Mouse (Mus musculus): ENCODE results near the gene Dtx3. TPM values are rescaled to one million over a fixed set of nuclear protein-coding genes. Genes with fewer than 3 reads are reported as not detected.

Dtx3 gene
- polyA plus RNA-seq, 1 experiment from 2014 or later = 129 TPM

GRCm38 (mm10) chr10:127143228-127143627 lies 52.3 kb downstream of the Dtx3 start:
- Histone ChIP-seq H3K27ac (no peak overlapping the region), H3K36me3 (no peaks in the 10 kb centered on the region), H3K4me1 (peaks cover 5% of the 10 kb centered on the region; the same call in 1 of the 2 replicates), H3K4me3 (replicated peaks) (no peak overlapping the region), H3K9me3 (replicated peaks) (no peaks in the 10 kb centered on the region), H3K4me2 (no peak overlapping the region), H3K27me3 (no peaks in the 10 kb centered on the region), H3K9ac (no peak overlapping the region)
- 84% methylated on average over 8 of the region's 8 CpGs for WGBS
- ATAC-seq (replicated peaks; ENCODE audit: low FRiP score) = no peak

- H3K4me2 ChIP-seq = no peak overlapping the region
- H3K4me1 ChIP-seq = no peaks in the 10 kb centered on the region
- H3K27ac ChIP-seq = no peak overlapping the region
- H3K4me3 ChIP-seq (replicated peaks) = no peak overlapping the region
- no peaks in the 10 kb centered on the region for H3K27me3 ChIP-seq
- no peak for ATAC-seq (replicated peaks; ENCODE audit: low FRiP score)
- H3K9me3 ChIP-seq (replicated peaks) = no peaks in the 10 kb centered on the region
- 59% methylated on average over 8 of the region's 8 CpGs for WGBS
- no peak overlapping the region for H3K9ac ChIP-seq
- H3K36me3 ChIP-seq = no peaks in the 10 kb centered on the region
These were observed 54.0 kb downstream of the Dtx3 start for GRCm38 (mm10) chr10:127141500-127141899.

- ATAC-seq (replicated peaks; ENCODE audit: low FRiP score) = no peak
- no peaks in the 10 kb centered on the region for H3K36me3 ChIP-seq
- H3K4me2 ChIP-seq = no peak overlapping the region
- no peaks in the 10 kb centered on the region for H3K27me3 ChIP-seq
- WGBS = 75% methylated on average over 11 of the region's 11 CpGs
- H3K4me3 ChIP-seq (replicated peaks) = no peak overlapping the region
- no peak overlapping the region for H3K9ac ChIP-seq
- no peak overlapping the region for H3K27ac ChIP-seq
- H3K9me3 ChIP-seq (replicated peaks) = no peaks in the 10 kb centered on the region
- H3K4me1 ChIP-seq = no peaks in the 10 kb centered on the region
These were observed 54.6 kb downstream of the Dtx3 start for GRCm38 (mm10) chr10:127140971-127141370.

Other genes starting within 250 kb of the Dtx3 start
- gene Ctdsp2, start 217.0 kb downstream of the Dtx3 start, polyA plus RNA-seq (2015; fragmentation: Nextera tagmentation; extraction: Ambion mirVana) = 67.5 and 73.2 TPM in 2 replicates
- 0.10 and 0.36 TPM in 2 replicates for gene Avil, start 195.0 kb downstream of the Dtx3 start, polyA plus RNA-seq (2015; fragmentation: Nextera tagmentation; extraction: Ambion mirVana)
- gene Tsfm, start 164.9 kb downstream of the Dtx3 start, polyA plus RNA-seq (2015; fragmentation: Nextera tagmentation; extraction: Ambion mirVana) = 96.4 and 99.7 TPM in 2 replicates
- 59.4 and 67.4 TPM in 2 replicates for gene Mettl1, start 154.3 kb downstream of the Dtx3 start, polyA plus RNA-seq (2015; fragmentation: Nextera tagmentation; extraction: Ambion mirVana)
- 0.93 and 1.00 TPM in 2 replicates for gene Eef1akmt3, start 154.2 kb downstream of the Dtx3 start, polyA plus RNA-seq (2015; fragmentation: Nextera tagmentation; extraction: Ambion mirVana)
- 9.9 and 12.3 TPM in 2 replicates for gene Cyp27b1, start 147.5 kb downstream of the Dtx3 start, polyA plus RNA-seq (2015; fragmentation: Nextera tagmentation; extraction: Ambion mirVana)
- gene March9, start 135.5 kb downstream of the Dtx3 start, polyA plus RNA-seq (2015; fragmentation: Nextera tagmentation; extraction: Ambion mirVana) = 1.1 and 1.4 TPM in 2 replicates
- 1,852 and 1,884 TPM in 2 replicates for gene Cdk4, start 132.2 kb downstream of the Dtx3 start, polyA plus RNA-seq (2015; fragmentation: Nextera tagmentation; extraction: Ambion mirVana)
- 185 and 189 TPM in 2 replicates for gene Tspan31, start 125.5 kb downstream of the Dtx3 start, polyA plus RNA-seq (2015; fragmentation: Nextera tagmentation; extraction: Ambion mirVana)
- gene Agap2, start 120.4 kb downstream of the Dtx3 start, polyA plus RNA-seq (2015; fragmentation: Nextera tagmentation; extraction: Ambion mirVana) = 0.04 and 0.42 TPM in 2 replicates
- 88.1 and 94.0 TPM in 2 replicates for gene Os9, start 74.6 kb downstream of the Dtx3 start, polyA plus RNA-seq (2015; fragmentation: Nextera tagmentation; extraction: Ambion mirVana)
- 7.5 and 7.7 TPM in 2 replicates for gene B4galnt1, start 30.5 kb downstream of the Dtx3 start, polyA plus RNA-seq (2015; fragmentation: Nextera tagmentation; extraction: Ambion mirVana)
- 3.1 and 3.3 TPM in 2 replicates for gene Slc26a10, start 15.1 kb downstream of the Dtx3 start, polyA plus RNA-seq (2015; fragmentation: Nextera tagmentation; extraction: Ambion mirVana)
- 40.6 and 52.6 TPM in 2 replicates for gene Arhgef25, start 5.6 kb downstream of the Dtx3 start, polyA plus RNA-seq (2015; fragmentation: Nextera tagmentation; extraction: Ambion mirVana)
- 41.1 and 43.5 TPM in 2 replicates for gene Pip4k2c, start 15.9 kb upstream of the Dtx3 start, polyA plus RNA-seq (2015; fragmentation: Nextera tagmentation; extraction: Ambion mirVana)
- gene Kif5a, start 67.6 kb upstream of the Dtx3 start, polyA plus RNA-seq (2015; fragmentation: Nextera tagmentation; extraction: Ambion mirVana) = 1.1 and 1.9 TPM in 2 replicates
- gene Dctn2, start 70.6 kb upstream of the Dtx3 start, polyA plus RNA-seq (2015; fragmentation: Nextera tagmentation; extraction: Ambion mirVana) = 169 and 189 TPM in 2 replicates
- 15.9 and 16.1 TPM in 2 replicates for gene Mbd6, start 93.3 kb upstream of the Dtx3 start, polyA plus RNA-seq (2015; fragmentation: Nextera tagmentation; extraction: Ambion mirVana)
- gene Mars, start 116.1 kb upstream of the Dtx3 start, polyA plus RNA-seq (2015; fragmentation: Nextera tagmentation; extraction: Ambion mirVana) = 120 and 127 TPM in 2 replicates
- gene Arhgap9, start 126.2 kb upstream of the Dtx3 start, polyA plus RNA-seq (2015; fragmentation: Nextera tagmentation; extraction: Ambion mirVana) = 3.1 and 3.3 TPM in 2 replicates
- 6.3 and 8.2 TPM in 2 replicates for gene Gli1, start 146.2 kb upstream of the Dtx3 start, polyA plus RNA-seq (2015; fragmentation: Nextera tagmentation; extraction: Ambion mirVana)
- gene Inhbe, start 158.7 kb upstream of the Dtx3 start, polyA plus RNA-seq (2015; fragmentation: Nextera tagmentation; extraction: Ambion mirVana) = not detected in 2 replicates
- 0.19 and 0.45 TPM in 2 replicates for gene Inhbc, start 174.7 kb upstream of the Dtx3 start, polyA plus RNA-seq (2015; fragmentation: Nextera tagmentation; extraction: Ambion mirVana)
- gene R3hdm2, start 184.6 kb upstream of the Dtx3 start, polyA plus RNA-seq (2015; fragmentation: Nextera tagmentation; extraction: Ambion mirVana) = 34.7 and 35.9 TPM in 2 replicates